Mouse (Mus musculus): Measurements from ENCODE around the gene Olfr266.

Olfr266 gene

DNA sequence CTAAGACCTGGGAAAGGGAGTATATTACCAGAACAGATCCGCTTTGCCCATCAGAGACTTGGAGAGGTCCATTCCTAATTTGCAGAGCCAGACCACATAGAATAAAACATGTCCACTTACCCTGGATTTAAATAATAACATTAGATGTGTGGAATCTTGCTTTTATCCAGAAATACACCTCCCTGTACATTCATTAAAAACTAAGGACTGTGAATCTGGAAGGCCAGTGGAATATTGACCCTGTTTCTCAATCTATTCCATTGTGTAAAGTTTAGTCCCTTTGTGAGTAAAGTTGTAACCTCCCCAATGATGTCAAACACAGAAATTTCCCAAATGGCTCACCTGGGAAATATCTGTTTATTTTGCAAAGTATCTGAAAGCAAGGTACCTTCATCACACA lies at the start of gene Olfr266:
Olfr266 (minus strand) TSS at position 101 of the 400 bp plus-strand sequence.
- DNase-seq (ENCODE audit: low spot score in 2 of 2), result no peak

DNA sequence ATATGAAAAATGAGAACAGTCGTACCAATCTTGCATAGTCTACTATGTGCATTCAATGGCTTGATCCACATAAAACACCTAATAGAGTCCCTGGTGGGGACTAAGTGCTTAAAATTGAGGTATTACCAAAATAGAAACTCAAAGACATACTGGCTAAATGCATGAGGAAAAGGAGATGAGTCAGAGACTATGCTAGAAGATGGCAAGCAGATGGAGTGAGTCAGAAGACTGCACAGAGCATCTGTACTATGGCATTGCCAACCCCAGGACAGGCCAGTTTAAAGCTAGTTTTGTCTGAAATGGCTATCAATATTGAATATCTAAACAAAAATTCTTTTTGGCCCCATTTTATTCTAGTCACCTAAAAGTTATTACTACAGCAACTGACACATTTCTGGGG lies 49.5 kb upstream of the Olfr266 start:
- no peak for DNase-seq (ENCODE audit: low spot score in 2 of 2)

DNA sequence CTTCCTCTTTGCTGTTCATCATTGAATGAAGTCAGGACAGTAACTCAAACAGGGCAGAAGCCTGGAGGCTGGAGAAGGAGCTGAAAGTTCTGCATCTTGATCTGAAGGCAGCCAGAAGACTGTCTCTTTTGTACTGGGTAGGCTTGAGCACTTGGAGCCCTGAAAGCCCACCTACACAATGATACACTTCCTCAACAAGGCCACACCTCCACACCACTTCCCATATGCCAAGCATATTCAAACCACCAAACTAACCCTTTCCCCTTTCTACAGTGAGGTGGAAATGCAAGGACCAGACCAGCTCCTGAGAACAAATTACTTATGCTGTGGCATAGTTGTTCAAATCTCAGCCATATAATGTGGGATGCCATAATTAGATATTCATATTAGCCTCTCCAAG lies 46.8 kb upstream of the Olfr266 start:
- DNase-seq (ENCODE audit: low spot score in 2 of 2), result no peak

DNA sequence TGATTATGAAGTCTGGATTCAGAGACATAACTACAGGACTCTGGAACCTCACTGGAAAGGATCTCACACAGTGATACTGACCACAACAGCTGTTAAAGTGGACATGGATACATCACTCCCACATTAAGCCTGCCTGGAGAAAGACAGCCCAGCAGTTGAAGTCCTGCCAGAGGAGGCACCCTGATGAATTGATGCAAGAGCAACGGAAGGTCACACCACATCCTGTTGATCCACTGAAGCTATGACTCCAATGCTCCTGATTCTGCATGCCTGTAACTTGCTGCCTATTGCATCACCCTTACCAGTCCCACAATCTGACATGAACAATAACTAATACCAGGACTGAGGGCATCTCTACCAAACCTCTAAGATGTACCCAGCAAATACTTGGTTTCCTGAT lies 6.0 kb upstream of the Olfr266 start:
- peak in 1 of 2 experiments; percentile 25 for DNase-seq (ENCODE audit: low spot score in 2 of 2)

DNA sequence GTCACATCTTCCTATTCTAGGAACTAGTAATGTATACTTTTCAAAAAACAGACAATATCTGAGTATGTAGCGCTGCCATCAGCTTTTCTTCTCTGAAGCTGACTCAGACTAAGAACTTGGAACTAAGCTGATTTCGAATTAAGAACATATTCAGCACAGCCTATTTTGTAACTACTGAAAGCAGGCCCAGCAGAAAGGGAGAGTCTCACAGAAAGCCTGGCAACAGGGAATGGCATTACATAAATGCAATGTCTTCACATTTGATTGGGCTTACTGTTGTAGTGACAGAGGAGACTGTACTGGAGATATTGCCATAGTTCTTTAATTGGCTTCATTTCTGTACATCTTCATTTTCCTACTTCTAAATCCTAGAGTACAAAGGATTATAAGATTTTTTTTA lies 8.4 kb downstream of the Olfr266 start:
- no peak for DNase-seq (ENCODE audit: low spot score in 2 of 2)

DNA sequence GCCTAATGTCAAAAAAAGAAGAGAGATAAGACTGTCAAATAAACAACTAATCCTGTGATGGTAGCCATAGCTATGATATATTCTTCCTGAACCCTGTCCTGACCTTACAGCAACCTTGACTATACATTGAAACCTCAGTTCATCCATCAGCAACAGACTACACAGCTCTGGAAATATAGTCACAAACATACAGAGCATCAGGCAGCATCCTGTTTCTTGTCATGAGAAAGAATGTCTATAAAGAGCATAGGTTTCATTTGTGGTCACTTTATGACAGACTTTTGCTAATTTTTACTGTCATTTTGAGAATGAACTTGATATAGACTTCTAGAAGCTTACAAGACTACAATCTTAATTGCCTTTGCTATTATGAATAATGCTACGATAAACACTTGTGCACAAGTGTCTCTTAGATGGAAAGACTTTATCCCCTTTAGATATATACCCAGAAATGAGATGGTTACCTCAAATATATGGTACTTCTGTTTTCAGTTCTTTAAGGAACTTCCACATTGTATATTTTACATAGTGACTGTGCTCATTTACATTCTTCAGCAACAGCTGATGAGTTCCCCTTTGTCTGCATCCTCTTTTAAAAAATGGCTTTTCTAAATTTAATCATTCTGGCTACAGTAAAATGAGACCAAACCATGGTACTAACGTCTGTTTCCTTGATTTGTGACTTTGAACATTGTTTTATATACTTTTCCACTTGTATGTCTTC lies 17.0 kb downstream of the Olfr266 start:
- DNase-seq (ENCODE audit: low spot score in 2 of 2), result no peak

DNA sequence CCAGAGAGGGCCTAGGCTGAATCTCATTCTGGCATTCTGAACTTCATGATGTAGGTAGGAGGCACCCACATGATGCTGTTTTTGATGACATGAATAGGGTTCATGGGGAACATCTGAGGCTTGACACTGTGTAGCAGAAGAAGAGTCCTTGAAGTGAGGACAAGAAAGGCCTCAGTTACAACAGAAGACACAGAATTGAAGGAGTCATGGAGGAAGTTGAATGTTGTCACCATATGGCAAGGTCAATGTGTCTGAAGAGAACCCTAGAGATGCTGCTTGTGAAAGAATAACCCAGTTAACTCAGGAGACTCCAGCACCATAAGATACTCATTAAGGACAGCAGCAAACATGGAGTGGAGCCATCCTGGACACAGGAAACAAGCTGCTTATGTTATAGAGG lies 28.0 kb downstream of the Olfr266 start:
- no peak for DNase-seq (ENCODE audit: low spot score in 2 of 2)

DNA sequence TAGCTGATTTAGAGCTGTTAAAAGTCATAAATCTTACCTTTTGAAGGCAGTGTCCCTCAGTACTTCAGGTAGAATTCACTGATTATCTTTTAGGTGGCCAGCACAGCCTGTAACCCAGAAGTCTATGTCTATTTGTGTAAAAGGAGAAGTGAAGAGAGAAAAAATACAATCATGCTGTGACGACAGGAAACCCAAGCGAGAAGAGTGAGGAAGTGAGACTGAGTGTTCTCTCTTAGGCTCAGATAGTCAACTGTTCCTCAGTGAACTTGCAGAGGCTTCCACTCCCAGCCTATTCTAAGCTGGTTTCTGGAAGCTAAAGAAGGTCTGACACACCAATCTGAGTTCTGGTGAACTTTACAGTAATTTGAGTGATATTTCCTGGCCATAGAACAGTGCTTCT lies 36.2 kb downstream of the Olfr266 start, which contains the start of gene Cd53:
Cd53 (minus strand) TSS at position 220 of the 400 bp plus-strand sequence.
- DNase-seq (ENCODE audit: low spot score in 2 of 2), result peak in 1 of 2 experiments; percentile 34

DNA sequence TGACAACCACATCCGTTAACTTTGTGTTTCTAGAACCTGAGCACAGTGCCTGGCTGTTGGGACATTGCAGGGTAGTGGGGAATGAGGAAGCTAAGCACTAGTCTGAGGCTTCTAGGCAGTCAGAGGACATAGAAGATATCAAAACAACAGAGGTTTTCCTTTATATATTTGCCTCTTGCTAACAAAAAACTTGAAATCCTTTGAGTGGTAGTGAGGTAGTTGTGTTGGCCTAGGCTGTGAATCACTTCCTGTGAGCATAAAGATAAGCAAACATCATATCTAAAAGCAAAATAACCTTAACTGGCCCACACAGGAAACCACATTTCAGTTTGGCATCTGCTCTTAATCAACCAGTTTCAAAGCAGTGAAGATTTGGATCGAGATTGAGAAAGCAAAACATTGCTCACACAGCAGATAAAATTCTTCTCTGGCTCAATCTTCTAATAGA lies 37.6 kb downstream of the Olfr266 start:
- DNase-seq (ENCODE audit: low spot score in 2 of 2), result peak in 1 of 2 experiments; percentile 20

DNA sequence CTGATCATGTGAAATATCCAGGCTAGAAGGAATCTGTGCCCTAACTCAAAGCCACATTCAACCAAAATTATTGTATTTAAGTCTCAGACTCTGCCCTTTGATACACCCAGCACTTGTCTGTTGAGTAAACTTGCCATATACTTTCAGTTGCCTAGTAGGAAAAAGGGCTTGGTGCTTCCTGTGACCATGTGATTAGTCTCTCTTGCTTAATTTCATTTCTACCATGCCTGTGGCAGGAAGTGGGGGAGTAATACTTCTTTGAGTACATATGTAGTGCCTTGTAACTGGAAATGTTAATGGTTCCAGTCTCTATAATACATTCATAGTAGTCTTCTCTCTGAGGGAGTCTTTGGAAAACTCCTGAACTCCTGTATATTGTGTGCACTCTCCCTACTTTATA lies 38.1 kb downstream of the Olfr266 start:
- no peak for DNase-seq (ENCODE audit: low spot score in 2 of 2)

DNA sequence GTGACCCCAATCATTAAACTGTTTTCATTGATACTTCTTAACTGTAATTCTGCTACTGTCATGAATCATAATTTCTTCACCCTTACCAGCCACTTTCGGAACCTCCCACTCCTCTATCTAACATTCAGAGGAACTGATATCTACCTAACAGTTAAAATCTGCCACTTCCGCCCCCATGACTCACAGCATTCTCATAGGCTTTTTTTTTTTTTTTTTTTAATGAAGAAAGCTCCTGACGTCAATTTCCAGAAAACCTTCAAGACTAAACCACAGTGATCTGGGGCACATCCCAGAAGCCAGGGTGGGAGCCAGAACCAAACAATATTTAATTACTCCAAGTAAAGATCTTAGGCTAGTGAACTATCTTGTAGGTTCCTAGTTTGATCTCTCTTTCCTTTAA lies 41.0 kb downstream of the Olfr266 start:
- no peak for DNase-seq (ENCODE audit: low spot score in 2 of 2)

DNA sequence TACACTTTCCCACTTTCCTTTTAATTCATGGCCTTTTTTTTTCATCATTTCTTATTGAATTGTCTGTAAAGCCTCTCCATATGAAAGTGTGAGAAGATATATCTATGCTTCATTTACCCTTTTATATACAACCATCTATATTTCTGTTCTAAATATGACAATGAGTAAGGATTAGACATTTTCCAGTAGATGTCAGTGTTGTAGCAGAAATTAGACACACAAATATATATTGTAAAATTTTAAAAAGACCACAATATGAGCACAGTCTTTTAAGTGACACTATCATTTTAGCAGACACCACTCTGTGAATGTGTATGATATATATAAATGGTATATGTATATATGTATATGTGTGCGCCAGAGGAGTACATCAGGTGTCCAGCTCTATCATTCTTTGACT lies 54.3 kb downstream of the Olfr266 start:
- DNase-seq (ENCODE audit: low spot score in 2 of 2), result no peak

Measured in spleen, postnatal 10 days (tissue).